Mouse (Mus musculus): ENCODE measurements around the gene Nek11.
A peak's percentile ranks its signal among the peaks of the same experiment; 100 is the strongest.
"Not testable (repeated sequence)": the region's sequence is repeated elsewhere in the genome, so short reads cannot be mapped to it uniquely, and the experiment has no call there.

Gene Nek11

DNA sequence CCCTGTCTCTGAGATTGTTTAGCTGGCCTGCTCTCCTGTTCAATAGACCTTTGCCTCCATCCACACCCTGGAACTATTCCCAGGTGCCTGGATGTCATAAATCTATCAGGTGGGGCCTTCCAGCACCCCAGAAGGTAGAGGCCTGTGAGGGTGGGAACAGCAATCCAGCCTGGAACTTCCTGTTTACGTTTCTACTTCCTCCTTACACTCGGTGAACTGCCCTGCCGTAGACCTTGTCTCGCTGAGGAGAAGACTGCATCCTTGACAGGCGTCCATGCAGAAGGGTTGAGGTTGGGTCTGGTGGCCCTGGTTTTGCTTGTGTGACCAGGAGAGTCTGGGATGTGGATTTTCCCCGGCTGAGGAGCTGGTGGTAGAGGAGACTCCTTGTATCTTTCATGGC, 256.1 kb downstream of the Nek11 start:
- DNase-seq (ENCODE audit: low spot score in 2 of 2): no peak

DNA sequence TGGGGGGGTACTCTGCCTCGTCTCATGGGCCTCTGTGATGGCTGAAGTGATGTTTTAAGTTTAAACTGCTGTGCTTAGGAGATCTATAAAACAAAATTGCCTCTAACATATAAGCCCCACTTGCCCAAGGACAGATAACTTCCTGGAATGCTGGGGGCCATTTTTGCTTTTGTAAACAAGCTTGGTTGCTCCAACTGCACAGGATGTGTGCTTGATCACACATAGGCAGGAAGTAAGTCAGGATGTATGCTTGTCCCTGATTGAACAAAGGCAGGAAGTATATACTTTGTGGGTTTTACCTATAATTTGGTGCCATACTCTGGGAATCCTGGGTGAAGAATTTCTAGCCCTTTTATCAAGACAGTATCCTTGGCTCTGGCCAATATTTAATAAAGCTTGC, 258.9 kb downstream of the Nek11 start:
- DNase-seq (ENCODE audit: low spot score in 2 of 2): no peak

DNA sequence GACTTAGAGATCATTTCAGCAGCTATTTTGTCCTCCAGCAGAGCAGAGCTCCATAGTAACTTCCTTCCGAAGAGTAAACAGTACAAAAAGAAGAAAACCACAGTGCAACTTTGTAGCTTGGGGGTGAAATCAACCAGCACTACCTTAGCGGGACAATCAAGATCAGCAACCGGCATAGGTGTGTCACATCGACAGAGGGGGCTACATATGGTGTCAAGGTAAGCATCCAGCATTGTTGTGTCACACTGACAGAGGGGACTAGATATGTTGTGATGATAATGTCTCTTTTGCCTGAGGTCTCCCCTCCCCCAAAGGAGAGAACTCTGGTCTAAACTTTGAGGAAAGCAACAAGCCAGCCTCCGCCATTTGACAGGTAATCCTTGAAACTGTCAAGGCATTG, 260.8 kb downstream of the Nek11 start:
- DNase-seq (ENCODE audit: low spot score in 2 of 2): no peak

DNA sequence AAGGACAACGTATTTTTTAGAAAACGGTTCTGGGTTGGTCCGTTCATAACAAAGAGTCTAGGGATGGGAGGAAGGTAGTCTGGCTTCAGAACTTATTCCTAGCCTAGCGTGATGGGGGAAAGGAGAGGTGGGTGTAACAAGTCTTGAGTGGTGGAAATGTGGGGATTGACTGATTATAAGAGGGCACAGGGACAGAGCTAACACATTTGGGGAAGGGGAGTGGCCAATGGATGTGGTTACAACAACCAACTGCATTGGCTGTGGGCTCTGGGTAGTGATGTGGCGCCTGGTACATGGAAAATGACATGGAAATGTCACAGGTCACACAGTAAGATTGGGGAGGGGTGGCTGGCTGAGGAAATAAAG, 263.3 kb downstream of the Nek11 start:
- DNase-seq (ENCODE audit: low spot score in 2 of 2): no peak

DNA sequence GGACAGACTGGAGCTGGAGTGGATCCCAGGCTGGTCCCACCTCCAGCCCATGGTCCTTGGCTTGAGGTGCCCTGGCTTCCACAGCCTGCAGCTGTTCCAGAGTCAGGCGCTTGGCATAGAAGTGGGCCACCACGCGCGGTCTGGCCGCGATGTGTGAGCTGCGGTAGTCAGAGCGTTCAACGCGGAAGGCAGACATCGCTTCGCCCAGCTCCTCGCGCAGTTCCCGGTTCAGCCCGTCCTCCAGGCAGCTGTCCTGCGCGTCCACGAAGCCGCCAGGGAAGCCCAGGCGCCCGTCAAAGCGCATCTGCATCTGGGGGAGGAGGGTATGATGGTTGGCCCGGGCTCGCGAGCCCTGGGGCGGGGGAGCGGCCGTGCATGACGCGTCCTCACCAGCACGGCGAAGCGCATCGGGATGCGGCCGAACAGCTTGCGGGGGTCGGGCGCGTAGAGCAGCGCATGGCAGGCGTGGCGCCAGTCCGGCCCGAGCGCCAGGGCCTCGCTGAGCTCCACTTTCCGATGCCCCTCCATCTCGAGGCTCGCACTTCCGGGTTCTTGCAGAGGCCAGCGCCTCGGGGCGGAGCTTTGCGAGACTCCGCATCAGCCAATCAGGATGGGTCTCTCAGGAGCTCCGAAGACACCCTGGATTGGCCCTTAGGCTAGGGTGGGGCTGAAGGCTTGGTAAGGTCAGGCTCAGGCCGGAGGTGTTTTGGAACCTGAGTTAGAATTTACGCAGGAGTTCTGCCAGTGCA, 263.9 kb downstream of the Nek11 start, which contains the start of gene Nudt16:
TSS of gene Nudt16 (minus strand) at position 572 of the 749 bp plus-strand sequence.
- DNase-seq (ENCODE audit: low spot score in 2 of 2): peak; percentile 67 to 85

DNA sequence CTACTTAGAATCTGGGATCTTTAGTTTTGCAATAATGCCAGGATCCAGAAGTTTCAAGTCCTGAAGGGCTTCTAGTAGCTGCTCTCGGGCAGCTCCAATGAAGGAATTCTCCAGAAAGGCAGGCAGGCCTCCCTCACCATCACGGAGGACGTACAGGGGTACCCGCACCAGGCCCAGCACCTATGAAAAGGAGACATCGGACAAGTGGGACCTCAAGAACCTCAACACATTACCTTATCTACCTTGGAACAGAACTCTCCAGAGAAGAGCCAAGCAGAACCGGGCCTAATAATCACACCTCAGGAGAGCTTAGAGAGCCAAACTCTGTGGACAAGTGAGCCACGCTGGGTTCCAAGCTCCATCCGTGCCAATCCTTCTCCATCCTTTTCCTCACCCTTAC, 265.0 kb downstream of the Nek11 start:
- DNase-seq (ENCODE audit: low spot score in 2 of 2): no peak

DNA sequence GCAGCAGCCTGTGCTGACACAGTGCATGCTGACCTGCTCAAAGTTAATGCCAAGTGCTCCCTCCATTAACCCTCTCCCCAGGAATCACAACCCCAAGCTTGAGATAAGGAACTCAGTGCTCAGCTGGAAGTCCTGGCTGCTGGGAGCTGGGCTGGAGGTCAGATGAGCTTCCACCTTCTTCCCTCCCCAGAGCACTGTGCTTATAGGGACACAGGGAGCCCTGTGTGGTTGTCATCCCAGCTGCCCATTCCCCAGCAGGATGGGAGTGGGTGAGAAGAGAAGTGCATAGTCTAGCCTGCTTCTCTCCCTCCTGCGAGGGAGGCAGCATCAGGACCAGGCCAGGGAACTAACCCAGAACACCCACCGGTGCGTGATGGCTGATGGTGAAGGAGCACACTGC, 270.1 kb downstream of the Nek11 start:
- DNase-seq (ENCODE audit: low spot score in 2 of 2): not testable (repeated sequence)
